Mouse (Mus musculus) spleen, adult 2 months (tissue): ENCODE data around the gene Irak1bp1.

Source experiments
- CTCF ChIP-seq: fragments of 200-500 bp; IDR thresholded peaks from 2 replicates; pipeline ENCODE4 v1.5.1; 2011; ENCODE audit warnings: mild to moderate bottlenecking, inconsistent platforms; ENCODE audit not compliant: insufficient read depth, insufficient read length, insufficient replicate concordance; ENCODE audit errors: extremely low read depth
- POLR2A ChIP-seq: fragments of 200-500 bp; IDR thresholded peaks from 2 replicates; pipeline ENCODE4 v1.6.1; 2011; ENCODE audit warnings: low read depth, low read length, inconsistent platforms

DNA sequence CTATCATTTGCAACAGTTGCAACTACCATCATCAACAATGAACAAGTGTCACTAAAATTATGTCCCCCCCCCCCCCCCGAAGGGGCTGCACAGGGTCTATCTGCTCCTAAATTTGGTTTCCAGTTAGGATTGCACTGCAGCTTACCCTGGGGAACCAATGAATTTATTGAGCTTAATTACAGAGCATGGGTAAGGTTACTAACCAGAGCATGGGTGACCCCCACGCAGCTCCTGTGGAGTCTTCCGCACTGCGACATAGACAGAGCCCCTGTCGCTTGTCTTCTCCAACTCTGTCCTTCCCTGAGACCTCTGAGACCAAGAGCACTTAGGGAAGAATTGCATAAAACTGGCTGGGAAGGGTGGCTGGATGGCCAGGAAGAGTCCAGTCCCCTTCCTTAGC is 21.7 kb upstream of the Irak1bp1 start:
- TF ChIP-seq CTCF (no peak), POLR2A (no peak)
